Mouse (Mus musculus) olfactory bulb, adult 2 months (tissue): Measurements from ENCODE around the gene Gfpt2. TPM values are rescaled to one million over a fixed set of nuclear protein-coding genes. Genes with fewer than 3 reads are reported as not detected.

Experiments
- H3K27ac ChIP-seq: fragments of 200-500 bp; 2 replicates; pipeline ENCODE4 v1.5.1; 2012; ENCODE audit warnings: low read depth, low read length; ENCODE audit not compliant: insufficient read depth
- H3K4me1 ChIP-seq: fragments of 200-500 bp; 2 replicates; pipeline ENCODE4 v1.6.1; 2012; ENCODE audit warnings: low read length; ENCODE audit not compliant: control insufficient read depth, insufficient read depth
- H3K4me3 ChIP-seq: fragments of 200-500 bp; 2 replicates; pipeline ENCODE4 v1.5.1; 2012; ENCODE audit warnings: mild to moderate bottlenecking, low read depth, low read length, moderate library complexity; ENCODE audit not compliant: insufficient read depth
- CTCF ChIP-seq: fragments of 200-500 bp; IDR thresholded peaks from 2 replicates; pipeline ENCODE4 v1.5.1; 2012; ENCODE audit warnings: low read depth, mild to moderate bottlenecking, low read length, moderate library complexity; ENCODE audit not compliant: insufficient read depth
- POLR2A ChIP-seq: fragments of 200-500 bp; IDR thresholded peaks from 2 replicates; pipeline ENCODE4 v1.6.1; 2012; ENCODE audit warnings: mild to moderate bottlenecking, low read depth, low read length, moderate library complexity; ENCODE audit not compliant: insufficient read depth
- WGBS: fragments of 180-500 bp; shearing (Covaris S2); methylation state at CpG from one replicate; pipeline ENCODE4 v1.1.7; 2018; 5-methylcytosine and 5-hydroxymethylcytosine counted together
- polyA plus RNA-seq: library from polyadenylated mRNA; stranded (reverse); fragments of >200 nt; gene quantifications from 2 replicates; pipeline ENCODE4 v1.2.4, GENCODE M21; 2012; ENCODE audit warnings: low replicate concordance; ENCODE audit not compliant: missing spikeins, insufficient read depth, insufficient read length

Gene Gfpt2
- polyA plus RNA-seq, 1 experiment, result not detected

DNA sequence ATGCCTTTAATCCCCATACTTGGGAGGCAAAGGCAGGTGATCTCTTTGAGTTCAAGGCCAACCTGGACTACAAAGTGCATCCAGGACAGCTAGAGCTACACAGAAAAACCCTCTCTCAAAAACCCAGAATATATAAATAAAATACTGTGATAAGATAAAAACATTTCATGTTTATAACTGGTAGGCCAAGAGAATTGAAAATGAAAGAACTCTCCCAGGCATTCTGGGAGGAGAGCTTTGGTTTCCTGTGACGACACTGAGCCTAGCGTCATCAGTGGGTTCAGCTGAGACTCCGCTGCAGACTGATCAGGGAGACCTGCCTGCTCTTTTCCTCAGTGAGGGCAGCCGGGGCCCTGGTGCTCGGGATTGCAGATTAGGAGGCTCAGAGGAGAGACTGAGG, 61.2 kb downstream of the Gfpt2 start:
- H3K27ac ChIP-seq, result no peak overlapping the region
- H3K4me1 ChIP-seq, result peaks cover 3% of the 10 kb centered on the region; the same call in 1 of the 2 replicates
- 79% methylated on average over 5 of the region's 5 CpGs for WGBS
- no peak for TF ChIP-seq CTCF
- no peak for TF ChIP-seq POLR2A
- no peak overlapping the region for H3K4me3 ChIP-seq

GRCm38 (mm10) chr11:49861139-49861538, 67.2 kb downstream of the Gfpt2 start:
- Histone ChIP-seq H3K27ac (no peak overlapping the region), H3K4me3 (no peak overlapping the region), H3K4me1 (no peaks in the 10 kb centered on the region)
- TF ChIP-seq POLR2A, result no peak
- no peak for TF ChIP-seq CTCF
- WGBS, result 95% methylated on average over 4 of the region's 4 CpGs

DNA sequence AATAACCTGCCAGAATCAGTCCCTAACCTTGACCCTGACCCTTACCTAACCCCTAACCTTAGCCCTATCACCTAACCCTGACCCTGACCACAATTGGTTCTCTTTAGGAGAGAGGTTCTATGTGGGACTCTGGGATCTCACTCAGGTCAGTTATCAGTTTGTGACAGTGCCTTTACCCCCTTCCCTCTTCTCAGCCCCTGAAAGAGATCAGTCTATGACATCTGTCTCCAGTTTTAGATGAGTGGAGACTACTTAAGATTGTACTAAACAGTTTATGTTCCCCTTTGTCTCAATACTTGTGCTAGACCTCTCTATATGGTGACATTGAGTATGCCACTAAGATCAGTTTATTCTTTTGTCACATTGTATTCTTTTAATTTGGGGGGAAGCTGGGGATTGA, 69.9 kb downstream of the Gfpt2 start:
- Histone ChIP-seq H3K27ac (no peak overlapping the region), H3K4me1 (no peaks in the 10 kb centered on the region), H3K4me3 (no peak overlapping the region)
- TF ChIP-seq POLR2A (no peak), CTCF (no peak)

DNA sequence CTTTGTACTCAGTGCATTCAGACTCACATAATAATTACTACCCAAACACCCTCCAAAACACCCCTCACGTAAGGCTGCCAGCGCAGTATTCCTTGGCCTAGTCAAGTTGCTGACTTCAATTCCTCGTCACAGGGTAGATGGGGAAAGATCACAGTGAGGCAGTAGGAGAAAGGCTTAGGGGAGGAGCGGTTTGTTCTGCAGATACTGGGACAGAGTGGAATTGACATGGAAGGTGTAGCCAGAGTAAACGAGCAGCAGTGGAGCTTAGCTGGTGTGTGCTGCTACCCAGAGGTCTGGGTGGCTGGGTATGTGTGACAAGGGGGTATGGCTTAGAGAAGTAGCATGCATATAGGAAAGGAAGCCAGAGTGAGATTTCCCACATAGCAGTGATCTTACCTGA, 73.3 kb downstream of the Gfpt2 start:
- Histone ChIP-seq H3K4me1 (peaks cover 2% of the 10 kb centered on the region; the same call in 1 of the 2 replicates), H3K27ac (no peak overlapping the region), H3K4me3 (no peak overlapping the region)
- TF ChIP-seq POLR2A (no peak), CTCF (no peak)
- 23% methylated on average over 5 of the region's 5 CpGs for WGBS

DNA sequence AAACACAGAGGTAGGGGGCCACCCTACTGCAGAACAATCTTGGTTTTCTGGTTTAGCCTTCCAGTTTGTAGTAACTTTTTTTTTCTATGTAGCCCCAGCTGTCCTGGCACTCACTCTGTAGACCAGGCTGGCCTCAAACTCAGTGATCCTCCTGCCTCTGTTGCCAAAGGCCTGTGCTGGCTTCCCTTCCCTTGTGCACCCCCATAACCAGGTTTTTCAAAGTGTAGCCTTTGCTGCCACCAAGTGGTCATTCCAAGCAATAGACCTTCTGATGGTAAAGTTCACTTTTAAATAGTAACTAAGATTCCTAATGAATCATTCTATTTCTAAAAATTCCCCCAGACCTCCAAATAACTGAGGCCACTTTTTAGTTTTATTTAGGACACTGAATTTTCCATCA, 75.8 kb downstream of the Gfpt2 start:
- TF ChIP-seq CTCF (peak; percentile 33; the same call in 1 of the 2 replicates), POLR2A (no peak)
- Histone ChIP-seq H3K4me3 (no peak overlapping the region), H3K4me1 (peaks cover 2% of the 10 kb centered on the region; the same call in 1 of the 2 replicates), H3K27ac (no peak overlapping the region)

DNA sequence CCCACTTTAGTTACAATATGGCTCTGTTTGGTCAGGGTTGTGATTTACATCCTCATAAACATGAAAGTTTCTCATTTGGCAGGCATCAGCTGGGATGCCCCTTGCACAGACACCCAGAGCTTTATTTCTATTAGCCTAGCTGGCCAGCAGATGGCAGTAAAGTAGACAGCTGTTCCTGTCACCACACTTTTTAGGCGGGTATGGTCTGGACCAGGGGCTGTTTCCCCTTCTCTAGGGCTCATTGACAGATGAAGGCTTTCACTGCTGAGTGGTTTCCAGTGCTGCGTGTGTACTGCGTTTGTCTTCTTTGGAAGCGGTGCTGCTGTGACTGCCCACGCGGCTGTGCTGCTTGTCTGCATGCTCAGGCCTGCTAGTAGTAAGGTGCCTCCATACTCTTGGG, 77.9 kb downstream of the Gfpt2 start:
- no peak overlapping the region for H3K27ac ChIP-seq
- TF ChIP-seq POLR2A (no peak), CTCF (peak; percentile 35; the same call in 1 of the 2 replicates)
- 45% methylated on average over 6 of the region's 6 CpGs for WGBS

GRCm38 (mm10) chr11:49872779-49873178, 78.8 kb downstream of the Gfpt2 start:
- H3K27ac ChIP-seq, result no peak overlapping the region
- H3K4me3 ChIP-seq, result no peak overlapping the region
- TF ChIP-seq CTCF, result no peak
- WGBS, result 90% methylated on average over 6 of the region's 6 CpGs
- H3K4me1 ChIP-seq, result peaks cover 6% of the 10 kb centered on the region; the same call in 1 of the 2 replicates

More for the DNA sequence above, 77.9 kb downstream of the Gfpt2 start:
- H3K4me3 ChIP-seq, result no peak overlapping the region
- peaks cover 6% of the 10 kb centered on the region; the same call in 1 of the 2 replicates for H3K4me1 ChIP-seq

DNA sequence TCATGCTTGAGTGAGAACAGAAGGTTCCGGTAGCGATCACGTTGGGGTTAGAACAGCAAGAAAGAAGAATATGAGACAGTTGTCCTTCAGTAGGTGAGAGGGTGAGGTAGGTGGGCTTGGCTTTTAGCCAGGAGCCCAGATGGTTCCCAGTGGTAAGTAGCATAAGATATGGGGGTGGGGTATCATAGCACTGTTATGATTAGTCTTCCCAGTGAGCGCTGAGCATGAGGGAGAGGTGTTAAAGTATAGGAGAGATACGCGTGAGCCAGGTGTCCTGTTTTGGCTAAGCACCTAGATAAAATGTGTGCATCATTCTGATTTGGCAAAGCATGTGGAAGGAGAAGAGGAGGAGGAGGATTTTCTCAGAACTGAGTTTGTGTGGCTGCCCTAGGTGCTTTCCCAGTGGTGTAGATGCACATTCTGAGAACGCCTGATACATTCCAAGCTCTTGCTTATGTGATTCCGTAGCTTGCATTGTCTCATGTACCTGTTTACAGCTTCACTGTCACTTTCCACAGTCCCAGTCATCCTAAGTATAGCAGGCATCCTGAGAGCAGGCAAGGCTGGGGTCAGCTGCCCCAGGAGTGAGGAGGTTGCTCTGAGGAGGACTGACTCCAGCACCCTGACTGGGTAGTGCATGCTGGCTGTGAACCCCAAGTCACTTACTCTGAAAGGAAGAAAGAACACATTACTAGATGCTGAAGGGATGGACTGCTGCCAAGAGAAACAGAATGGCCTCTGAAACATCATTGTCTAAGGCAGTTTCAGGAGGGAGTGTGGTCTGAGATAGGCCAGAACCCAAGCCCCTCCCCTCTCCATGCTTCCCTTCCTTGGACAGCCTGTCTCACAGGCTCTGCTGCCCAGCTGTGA, 83.2 kb downstream of the Gfpt2 start:
- Histone ChIP-seq H3K4me1 (0 out of 2 replicates have a peak, but pooled peaks cover 4% of the 10 kb centered on the region), H3K4me3 (no peak overlapping the region), H3K27ac (no peak overlapping the region)
- WGBS, result 85% methylated on average over 8 of the region's 8 CpGs
- no peak for TF ChIP-seq POLR2A
- TF ChIP-seq CTCF, result no peak

- 74% methylated on average over 3 of the region's 3 CpGs for WGBS
- TF ChIP-seq CTCF (no peak), POLR2A (no peak)
- Histone ChIP-seq H3K4me3 (no peak overlapping the region), H3K4me1 (0 out of 2 replicates have a peak, but pooled peaks cover 4% of the 10 kb centered on the region), H3K27ac (peak overlapping the region; percentile 2; the same call in 1 of the 2 replicates)
These were observed 86.1 kb downstream of the Gfpt2 start for GRCm38 (mm10) chr11:49879950-49880642.
